Mouse (Mus musculus): Measurements from ENCODE around the gene Fkbp9. TPM values are rescaled to one million over a fixed set of nuclear protein-coding genes. Genes with fewer than 3 reads are reported as not detected.
A peak's percentile ranks its signal among the peaks of the same experiment; 100 is the strongest.
"Not testable (repeated sequence)": the region's sequence is repeated elsewhere in the genome, so short reads cannot be mapped to it uniquely, and the experiment has no call there.

Gene Fkbp9
- polyA plus RNA-seq, 1 experiment from 2014 or later, result 26.3 TPM

- WGBS, result 76% methylated on average over 7 of the region's 7 CpGs
- Histone ChIP-seq H3K9ac (ENCODE audit: low read length) (no peak overlapping the region), H3K9me3 (replicated peaks; ENCODE audit: control insufficient read depth, low read length) (no peaks in the 10 kb centered on the region), H3K27me3 (replicated peaks; ENCODE audit: control insufficient read depth, insufficient read depth, low read length) (no peaks in the 10 kb centered on the region), H3K4me2 (ENCODE audit: low read length) (no peak overlapping the region), H3K4me1 (ENCODE audit: control insufficient read depth, insufficient read depth, low read length) (no peaks in the 10 kb centered on the region), H3K36me3 (ENCODE audit: control insufficient read depth, insufficient read depth, low read length) (no peaks in the 10 kb centered on the region), H3K4me3 (ENCODE audit: low read depth, low read length) (no peak overlapping the region), H3K27ac (ENCODE audit: low read depth, low read length) (no peak overlapping the region)
- DNase-seq (ENCODE audit: low spot score) (peak; percentile 19), ATAC-seq (no peak)
Measured at GRCm38 (mm10) chr6:56850315-56850714, 18.5 kb downstream of the Fkbp9 start.

- DNase-seq (ENCODE audit: low spot score) (no peak), ATAC-seq (no peak)
- H3K9me3 ChIP-seq (replicated peaks; ENCODE audit: control insufficient read depth, low read length), result no peaks in the 10 kb centered on the region
- H3K9ac ChIP-seq (ENCODE audit: low read length), result no peak overlapping the region
- H3K4me2 ChIP-seq (ENCODE audit: low read length), result no peak overlapping the region
- H3K4me3 ChIP-seq (ENCODE audit: low read depth, low read length), result no peak overlapping the region
- H3K4me1 ChIP-seq (ENCODE audit: control insufficient read depth, insufficient read depth, low read length), result no peaks in the 10 kb centered on the region
- H3K36me3 ChIP-seq (ENCODE audit: control insufficient read depth, insufficient read depth, low read length), result no peaks in the 10 kb centered on the region
- 94% methylated on average over 8 of the region's 8 CpGs for WGBS
- H3K27ac ChIP-seq (ENCODE audit: low read depth, low read length), result no peak overlapping the region
- H3K27me3 ChIP-seq (replicated peaks; ENCODE audit: control insufficient read depth, insufficient read depth, low read length), result no peaks in the 10 kb centered on the region
Measured at GRCm38 (mm10) chr6:56854803-56855202, 22.9 kb downstream of the Fkbp9 start.

GRCm38 (mm10) chr6:56856748-56857147, 24.9 kb downstream of the Fkbp9 start:
- H3K4me1 ChIP-seq (ENCODE audit: control insufficient read depth, insufficient read depth, low read length), result no peaks in the 10 kb centered on the region
- 41% methylated on average over 5 of the region's 5 CpGs for WGBS
- no peak overlapping the region for H3K4me2 ChIP-seq (ENCODE audit: low read length)
- H3K4me3 ChIP-seq (ENCODE audit: low read depth, low read length), result no peak overlapping the region
- no peak for ATAC-seq
- DNase-seq (ENCODE audit: low spot score), result no peak
- H3K27me3 ChIP-seq (replicated peaks; ENCODE audit: control insufficient read depth, insufficient read depth, low read length), result no peaks in the 10 kb centered on the region
- H3K9me3 ChIP-seq (replicated peaks; ENCODE audit: control insufficient read depth, low read length), result no peaks in the 10 kb centered on the region
- no peaks in the 10 kb centered on the region for H3K36me3 ChIP-seq (ENCODE audit: control insufficient read depth, insufficient read depth, low read length)
- no peak overlapping the region for H3K9ac ChIP-seq (ENCODE audit: low read length)
- no peak overlapping the region for H3K27ac ChIP-seq (ENCODE audit: low read depth, low read length)

GRCm38 (mm10) chr6:56860205-56860848, 28.5 kb downstream of the Fkbp9 start:
- Histone ChIP-seq H3K4me1 (ENCODE audit: control insufficient read depth, insufficient read depth, low read length) (no peaks in the 10 kb centered on the region), H3K27ac (ENCODE audit: low read depth, low read length) (no peak overlapping the region), H3K9me3 (replicated peaks; ENCODE audit: control insufficient read depth, low read length) (no peaks in the 10 kb centered on the region), H3K4me3 (ENCODE audit: low read depth, low read length) (no peak overlapping the region), H3K36me3 (ENCODE audit: control insufficient read depth, insufficient read depth, low read length) (no peaks in the 10 kb centered on the region), H3K27me3 (replicated peaks; ENCODE audit: control insufficient read depth, insufficient read depth, low read length) (no peaks in the 10 kb centered on the region), H3K4me2 (ENCODE audit: low read length) (no peak overlapping the region), H3K9ac (ENCODE audit: low read length) (no peak overlapping the region)
- WGBS, result 92% methylated on average over 8 of the region's 8 CpGs
- no peak for ATAC-seq
- DNase-seq (ENCODE audit: low spot score), result no peak

- not testable (repeated sequence) for H3K9ac ChIP-seq (ENCODE audit: low read length); H3K36me3 ChIP-seq (ENCODE audit: control insufficient read depth, insufficient read depth, low read length); H3K4me1 ChIP-seq (ENCODE audit: control insufficient read depth, insufficient read depth, low read length); H3K27me3 ChIP-seq (replicated peaks; ENCODE audit: control insufficient read depth, insufficient read depth, low read length); ATAC-seq; DNase-seq (ENCODE audit: low spot score); H3K27ac ChIP-seq (ENCODE audit: low read depth, low read length); H3K4me2 ChIP-seq (ENCODE audit: low read length); H3K4me3 ChIP-seq (ENCODE audit: low read depth, low read length); H3K9me3 ChIP-seq (replicated peaks; ENCODE audit: control insufficient read depth, low read length)
- 96% methylated on average over 1 of the region's 1 CpGs for WGBS
Measured at GRCm38 (mm10) chr6:56866899-56867298, 35.0 kb downstream of the Fkbp9 start.

- no peak for DNase-seq (ENCODE audit: low spot score)
- Histone ChIP-seq H3K9me3 (replicated peaks; ENCODE audit: control insufficient read depth, low read length) (no peaks in the 10 kb centered on the region), H3K4me2 (ENCODE audit: low read length) (no peak overlapping the region), H3K27me3 (replicated peaks; ENCODE audit: control insufficient read depth, insufficient read depth, low read length) (no peaks in the 10 kb centered on the region), H3K27ac (ENCODE audit: low read depth, low read length) (no peak overlapping the region), H3K4me1 (ENCODE audit: control insufficient read depth, insufficient read depth, low read length) (no peaks in the 10 kb centered on the region), H3K36me3 (ENCODE audit: control insufficient read depth, insufficient read depth, low read length) (no peaks in the 10 kb centered on the region), H3K9ac (ENCODE audit: low read length) (no peak overlapping the region), H3K4me3 (ENCODE audit: low read depth, low read length) (no peak overlapping the region)
- WGBS, result 74% methylated on average over 8 of the region's 8 CpGs
- no peak for ATAC-seq
Measured at GRCm38 (mm10) chr6:56868565-56868964, 36.7 kb downstream of the Fkbp9 start.

- WGBS, result 93% methylated on average over 2 of the region's 2 CpGs
- Histone ChIP-seq H3K27ac (ENCODE audit: low read depth, low read length) (no peak overlapping the region), H3K4me1 (ENCODE audit: control insufficient read depth, insufficient read depth, low read length) (no peaks in the 10 kb centered on the region), H3K27me3 (replicated peaks; ENCODE audit: control insufficient read depth, insufficient read depth, low read length) (no peaks in the 10 kb centered on the region), H3K4me2 (ENCODE audit: low read length) (no peak overlapping the region), H3K36me3 (ENCODE audit: control insufficient read depth, insufficient read depth, low read length) (no peaks in the 10 kb centered on the region), H3K9ac (ENCODE audit: low read length) (no peak overlapping the region), H3K9me3 (replicated peaks; ENCODE audit: control insufficient read depth, low read length) (no peaks in the 10 kb centered on the region), H3K4me3 (ENCODE audit: low read depth, low read length) (no peak overlapping the region)
- DNase-seq (ENCODE audit: low spot score), result no peak
- no peak for ATAC-seq
Measured at GRCm38 (mm10) chr6:56870027-56870426, 38.2 kb downstream of the Fkbp9 start.

- H3K9ac ChIP-seq (ENCODE audit: low read length), result no peak overlapping the region
- DNase-seq (ENCODE audit: low spot score), result no peak
- no peaks in the 10 kb centered on the region for H3K9me3 ChIP-seq (replicated peaks; ENCODE audit: control insufficient read depth, low read length)
- no peak for ATAC-seq
- no peak overlapping the region for H3K27ac ChIP-seq (ENCODE audit: low read depth, low read length)
- WGBS, result 83% methylated on average over 4 of the region's 4 CpGs
- peaks cover 13% of the 10 kb centered on the region for H3K36me3 ChIP-seq (ENCODE audit: control insufficient read depth, insufficient read depth, low read length)
- H3K27me3 ChIP-seq (replicated peaks; ENCODE audit: control insufficient read depth, insufficient read depth, low read length), result no peaks in the 10 kb centered on the region
- H3K4me1 ChIP-seq (ENCODE audit: control insufficient read depth, insufficient read depth, low read length), result no peaks in the 10 kb centered on the region
- H3K4me3 ChIP-seq (ENCODE audit: low read depth, low read length), result no peak overlapping the region
- no peak overlapping the region for H3K4me2 ChIP-seq (ENCODE audit: low read length)
Measured at GRCm38 (mm10) chr6:56876870-56877269, 45.0 kb downstream of the Fkbp9 start.

GRCm38 (mm10) chr6:56877985-56878384, 46.1 kb downstream of the Fkbp9 start:
- H3K4me2 ChIP-seq (ENCODE audit: low read length), result no peak overlapping the region
- DNase-seq (ENCODE audit: low spot score), result no peak
- no peak for ATAC-seq
- peaks cover 21% of the 10 kb centered on the region for H3K36me3 ChIP-seq (ENCODE audit: control insufficient read depth, insufficient read depth, low read length)
- H3K9me3 ChIP-seq (replicated peaks; ENCODE audit: control insufficient read depth, low read length), result no peaks in the 10 kb centered on the region
- H3K27me3 ChIP-seq (replicated peaks; ENCODE audit: control insufficient read depth, insufficient read depth, low read length), result no peaks in the 10 kb centered on the region
- H3K4me1 ChIP-seq (ENCODE audit: control insufficient read depth, insufficient read depth, low read length), result no peaks in the 10 kb centered on the region
- WGBS, result 94% methylated on average over 8 of the region's 8 CpGs
- H3K9ac ChIP-seq (ENCODE audit: low read length), result no peak overlapping the region
- no peak overlapping the region for H3K4me3 ChIP-seq (ENCODE audit: low read depth, low read length)
- H3K27ac ChIP-seq (ENCODE audit: low read depth, low read length), result no peak overlapping the region

All from forebrain, embryonic 14.5 days (tissue).